Mouse (Mus musculus) erythroblast, adult 5-6 weeks (primary cell): ENCODE data around the gene Rcbtb2. TPM values are rescaled to one million over a fixed set of nuclear protein-coding genes. Genes with fewer than 3 reads are reported as not detected.

Experiments
- ATAC-seq: replicated peaks from 2 replicates; pipeline ENCODE4 v1.8.0; 2016; ENCODE audit warnings: moderate number of reproducible peaks, mild to moderate bottlenecking, moderate TSS enrichment, inconsistent platforms; ENCODE audit not compliant: poor library complexity, low FRiP score, severe bottlenecking
- total RNA-seq, 2 experiments: library from RNA; stranded (forward) in 1 of 2; stranded (reverse) in 1 of 2; fragments of 150-400 nt in 1 of 2; fragments of 200-764, 138-1000 nt in 1 of 2; gene quantifications; 2 replicates each; pipeline versions ENCODE4 v1.2.3 to v1.2.4; 2015 to 2017; ENCODE audit warnings: low replicate concordance in 2 of 2

The Rcbtb2 gene
- total RNA-seq, 2 experiments from 2014 or later, result 8.8 to 12.4 TPM

DNA sequence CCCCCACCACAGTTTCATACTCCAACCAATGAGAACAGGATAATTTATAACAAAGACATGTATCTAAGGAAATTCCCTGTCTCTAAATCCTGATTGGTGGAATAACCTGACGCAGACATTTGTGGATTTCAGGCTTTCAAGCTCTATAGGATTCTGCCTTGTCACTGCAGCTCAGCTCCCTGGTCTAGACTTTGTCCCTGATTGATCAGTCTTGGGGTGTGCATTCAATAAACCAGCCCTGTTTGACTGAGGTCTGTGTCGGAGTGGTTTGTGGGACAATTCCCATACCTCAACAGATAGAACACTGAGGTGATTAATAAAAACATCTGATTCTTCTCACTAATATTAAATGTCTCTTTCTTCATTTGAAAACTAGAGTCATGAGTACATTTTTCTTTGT, 127.2 kb downstream of the Rcbtb2 start:
- ATAC-seq, result no peak

DNA sequence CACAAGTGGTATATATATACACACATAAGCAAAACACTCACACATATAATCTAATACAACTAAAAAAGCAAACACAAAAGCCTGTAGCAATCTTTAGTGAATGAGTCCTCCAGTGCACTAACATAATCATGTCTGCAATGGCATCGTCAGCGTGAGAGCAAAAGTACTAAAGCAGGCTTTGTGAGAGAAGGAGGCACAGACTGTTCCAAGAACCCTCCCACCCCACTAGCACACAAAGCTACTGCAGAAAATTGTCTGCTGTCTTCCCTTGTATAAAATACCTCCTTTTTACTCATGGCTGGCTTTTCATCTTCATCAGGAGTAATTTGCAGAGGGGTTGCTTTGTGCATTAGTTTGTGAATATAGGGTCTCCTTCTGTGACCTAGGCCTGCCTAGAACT, 129.4 kb downstream of the Rcbtb2 start:
- no peak for ATAC-seq

DNA sequence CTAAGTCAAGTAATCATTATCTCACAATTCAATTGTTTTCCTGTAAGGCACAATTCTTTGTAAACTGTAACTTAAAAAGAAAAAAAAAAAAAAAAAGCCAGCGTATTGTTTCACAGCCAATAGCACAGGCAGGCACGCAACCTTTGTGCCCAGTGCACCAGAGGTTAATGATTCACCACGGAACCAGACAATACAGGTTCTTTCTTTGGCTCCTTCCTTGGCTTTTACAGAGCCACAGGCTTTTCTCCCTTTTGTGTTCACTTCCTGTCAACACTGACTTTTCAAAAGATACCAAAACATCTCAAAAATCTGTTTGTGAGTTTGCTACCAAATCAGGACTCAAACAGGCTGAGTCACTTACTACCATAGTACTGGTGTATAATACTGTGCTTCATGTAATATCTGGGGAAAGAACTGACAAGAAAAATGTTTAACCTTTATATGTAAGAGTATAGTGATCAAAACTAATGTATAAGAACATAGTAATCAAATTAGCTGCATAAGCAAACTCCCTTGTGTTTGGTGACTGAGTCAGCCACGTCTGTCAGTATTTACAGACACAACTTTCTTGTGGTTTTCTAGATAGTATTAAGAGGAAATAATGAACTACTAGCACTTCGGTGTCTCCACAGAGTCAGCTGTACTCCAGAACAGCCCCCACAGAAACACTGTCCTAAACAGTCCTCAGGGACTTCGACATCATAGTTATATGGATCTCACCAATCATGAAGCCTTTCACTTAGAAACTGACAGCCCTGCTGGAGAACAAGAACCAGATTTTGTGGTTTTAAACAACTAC, 130.8 kb downstream of the Rcbtb2 start:
- no peak for ATAC-seq

- ATAC-seq, result no peak
Measured at GRCm38 (mm10) chr14:73254412-73254811, 131.6 kb downstream of the Rcbtb2 start.

- no peak for ATAC-seq
Measured at GRCm38 (mm10) chr14:73255426-73255970, 132.7 kb downstream of the Rcbtb2 start.

GRCm38 (mm10) chr14:73257348-73257747, 134.5 kb downstream of the Rcbtb2 start:
- no peak for ATAC-seq

Other genes with a start within 250 kb of the Rcbtb2 start
- not detected in 2 replicates for gene Cysltr2, start 73.9 kb upstream of the Rcbtb2 start, total RNA-seq (2015; ENCODE audit: low replicate concordance)
- gene Cysltr2, start 73.9 kb upstream of the Rcbtb2 start, total RNA-seq (2017; ENCODE audit: low replicate concordance), result 1.1 and 4.2 TPM in 2 replicates
- gene Lpar6, start 114.9 kb downstream of the Rcbtb2 start, total RNA-seq (2015; ENCODE audit: low replicate concordance), result 3.8 and 8.8 TPM in 2 replicates
- gene Lpar6, start 114.9 kb downstream of the Rcbtb2 start, total RNA-seq (2017; ENCODE audit: low replicate concordance), result 1.8 and 4.2 TPM in 2 replicates
- 223 and 234 TPM in 2 replicates for gene Rb1, start 202.8 kb downstream of the Rcbtb2 start, total RNA-seq (2015; ENCODE audit: low replicate concordance)
- 215 and 334 TPM in 2 replicates for gene Rb1, start 202.8 kb downstream of the Rcbtb2 start, total RNA-seq (2017; ENCODE audit: low replicate concordance)